Mouse (Mus musculus): ENCODE measurements around the gene Gm20777. TPM values are rescaled to one million over a fixed set of nuclear protein-coding genes. Genes with fewer than 3 reads are reported as not detected.
"Not testable (repeated sequence)": the region's sequence is repeated elsewhere in the genome, so short reads cannot be mapped to it uniquely, and the experiment has no call there.

Gene Gm20777
- not detected for total RNA-seq (2022)

DNA sequence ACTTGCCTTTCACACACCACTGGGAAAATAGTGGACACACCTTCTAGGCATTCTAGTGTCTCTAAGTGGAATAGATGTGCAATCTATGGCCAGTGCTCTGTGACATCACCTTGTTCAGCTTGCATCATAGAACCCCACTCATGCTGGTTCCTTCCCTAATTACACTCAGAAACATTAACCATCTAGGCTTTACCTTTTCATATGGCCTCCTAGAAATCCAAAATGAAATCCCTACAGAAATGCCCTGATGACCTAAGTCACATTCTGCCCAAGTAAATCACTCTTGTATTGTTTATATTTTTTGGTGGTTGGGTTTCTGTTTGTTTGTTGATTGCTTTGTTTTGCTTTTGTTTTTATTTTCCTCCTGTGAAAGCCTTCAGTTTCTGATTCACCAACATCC is at the start of gene Gm20777:
Gm20777 (minus strand) TSS at position 101 of the 400 bp plus-strand sequence.
- DNase-seq (ENCODE audit: low spot score), result not testable (repeated sequence)

DNA sequence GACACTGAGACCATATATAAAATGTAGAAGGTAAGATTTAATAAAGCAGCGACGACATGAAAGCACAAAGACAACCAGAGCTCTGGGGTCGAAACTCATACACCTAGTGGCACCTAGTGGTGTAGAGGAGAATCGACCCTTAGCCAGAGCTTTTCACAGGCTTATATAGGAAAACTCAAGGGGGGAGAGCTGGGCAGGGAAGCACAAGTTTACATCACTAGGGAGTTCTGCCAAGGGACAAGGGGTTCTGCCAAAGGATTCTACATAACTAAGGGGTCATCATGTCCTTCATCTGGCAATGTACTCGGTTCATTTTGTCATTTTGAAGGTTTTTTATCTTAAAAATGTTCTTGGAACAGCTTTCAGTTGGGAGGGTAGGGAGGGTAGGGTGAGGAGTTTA is 42.7 kb downstream of the Gm20777 start:
- peak; percentile 64 for DNase-seq (ENCODE audit: low spot score)

GRCm38 (mm10) chrY:10708761-10709160 is 43.5 kb downstream of the Gm20777 start:
- not testable (repeated sequence) for DNase-seq (ENCODE audit: low spot score)

DNA sequence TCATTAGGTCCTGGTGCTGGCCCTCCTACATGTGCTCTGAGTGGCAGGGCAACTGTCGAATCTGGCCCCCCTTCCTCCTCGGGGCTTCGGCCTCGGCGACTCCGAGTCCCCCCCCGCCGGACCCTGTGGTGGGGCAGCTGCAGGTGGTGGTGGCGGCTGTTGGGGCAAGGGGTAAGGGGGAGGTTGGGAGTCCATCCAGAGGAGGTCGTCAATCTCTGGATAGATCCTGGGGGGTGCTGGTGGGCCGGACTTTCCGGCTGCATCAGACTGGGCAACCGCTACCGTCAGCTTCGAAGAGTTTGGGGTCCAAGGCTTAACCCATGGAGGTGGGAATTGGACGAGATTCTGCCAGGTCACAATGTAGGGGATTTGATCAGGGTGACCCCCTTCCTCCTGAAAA is 44.0 kb downstream of the Gm20777 start:
- not testable (repeated sequence) for DNase-seq (ENCODE audit: low spot score)

GRCm38 (mm10) chrY:10706686-10707085 is 45.6 kb downstream of the Gm20777 start:
- DNase-seq (ENCODE audit: low spot score), result not testable (repeated sequence)

Other genes with a start within 250 kb of the Gm20777 start
- not detected for gene Gm20737, start 216.4 kb downstream of the Gm20777 start, total RNA-seq (2022)
- gene Gm21775, start 199.0 kb downstream of the Gm20777 start, total RNA-seq (2022), result not detected
- gene Gm21900, start 136.1 kb downstream of the Gm20777 start, total RNA-seq (2022), result not detected